Mouse (Mus musculus) monocyte, adult 2 months (primary cell): ENCODE measurements around the gene Nmb.
A peak's percentile ranks its signal among the peaks of the same experiment; 100 is the strongest.

Experiments
- DNase-seq, 2 experiments: peaks; one replicate each; pipeline ENCODE4 v3.0.0; 2022; ENCODE audit warnings: low spot score in 2 of 2, low read depth in 1 of 2

The Nmb gene

GRCm38 (mm10) chr7:80900944-80901501 is 3.9 kb downstream of the Nmb start, which contains the start of gene Wdr73:
Gene Wdr73, minus strand, starts transcription at chr7:80901269.
- DNase-seq = peak; percentile 70 to 79

DNA sequence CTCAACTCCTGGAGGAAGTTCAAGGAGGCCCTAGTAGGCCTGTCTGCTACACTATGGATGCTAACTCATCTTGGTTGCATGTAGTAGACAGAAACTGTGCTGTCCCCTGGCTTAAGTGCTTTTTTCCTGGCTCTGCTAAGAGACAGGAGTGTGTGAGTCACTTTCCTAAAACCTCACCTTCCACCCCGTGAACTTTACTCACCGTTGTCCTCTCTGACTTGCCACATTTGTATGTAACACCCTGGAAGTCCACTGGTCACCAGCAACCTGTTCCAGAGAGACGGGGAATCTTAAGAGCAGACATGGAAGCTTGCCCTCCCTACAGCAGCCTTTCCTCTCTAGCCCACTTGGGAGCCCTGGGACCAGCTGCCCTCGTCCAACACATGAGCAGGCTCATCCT is 7.2 kb downstream of the Nmb start:
- no peak for DNase-seq

GRCm38 (mm10) chr7:80897134-80897533 is 7.7 kb downstream of the Nmb start:
- DNase-seq = no peak

GRCm38 (mm10) chr7:80894815-80895519 is 9.9 kb downstream of the Nmb start:
- no peak for DNase-seq

GRCm38 (mm10) chr7:80894196-80894595 is 10.7 kb downstream of the Nmb start:
- no peak for DNase-seq

DNA sequence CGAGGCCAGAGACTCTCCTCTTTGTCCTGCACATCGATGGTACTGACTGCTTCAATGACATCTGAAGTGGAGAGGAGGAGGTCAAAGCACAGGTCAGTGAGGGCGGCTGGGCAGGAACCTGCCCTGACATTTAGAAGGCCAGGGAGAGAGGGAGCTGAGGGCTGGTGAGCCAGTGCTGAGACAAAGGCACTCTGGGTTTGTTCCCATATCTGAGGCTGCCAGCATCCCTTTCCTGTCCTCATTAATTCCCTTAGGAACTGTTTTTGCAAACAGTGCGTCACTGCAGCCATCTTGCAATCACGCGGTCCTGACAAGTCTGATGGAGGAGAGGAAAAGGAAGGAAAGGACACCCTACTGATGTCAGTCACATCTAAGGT is 11.1 kb downstream of the Nmb start:
- DNase-seq = no peak

GRCm38 (mm10) chr7:80893086-80893752 is 11.7 kb downstream of the Nmb start:
- no peak for DNase-seq

GRCm38 (mm10) chr7:80889841-80890241 is 15.0 kb downstream of the Nmb start:
- DNase-seq = peak in 1 of 2 experiments; percentile 37

- no peak for DNase-seq
Measured at GRCm38 (mm10) chr7:80889021-80889511, 15.8 kb downstream of the Nmb start.

DNA sequence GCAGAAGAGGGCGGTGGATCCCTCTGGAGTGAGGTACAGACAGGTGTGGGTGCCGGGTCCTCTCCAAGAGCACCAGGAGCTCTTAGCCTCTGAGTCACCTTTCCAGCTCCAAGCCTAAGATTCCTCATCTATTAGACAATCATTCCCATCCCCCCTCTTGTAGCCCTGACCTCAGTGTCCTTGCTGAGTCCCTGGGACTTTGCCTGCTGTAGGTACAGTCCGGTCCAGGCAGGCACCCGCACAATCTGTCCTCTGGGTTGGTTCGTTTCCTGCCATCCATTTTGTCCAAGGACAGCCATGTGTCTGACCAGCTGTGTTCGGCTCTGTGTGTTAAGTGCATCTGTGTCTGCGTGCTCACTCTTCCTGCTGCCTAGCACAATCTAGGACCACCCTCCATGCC is 16.3 kb downstream of the Nmb start:
- no peak for DNase-seq

DNA sequence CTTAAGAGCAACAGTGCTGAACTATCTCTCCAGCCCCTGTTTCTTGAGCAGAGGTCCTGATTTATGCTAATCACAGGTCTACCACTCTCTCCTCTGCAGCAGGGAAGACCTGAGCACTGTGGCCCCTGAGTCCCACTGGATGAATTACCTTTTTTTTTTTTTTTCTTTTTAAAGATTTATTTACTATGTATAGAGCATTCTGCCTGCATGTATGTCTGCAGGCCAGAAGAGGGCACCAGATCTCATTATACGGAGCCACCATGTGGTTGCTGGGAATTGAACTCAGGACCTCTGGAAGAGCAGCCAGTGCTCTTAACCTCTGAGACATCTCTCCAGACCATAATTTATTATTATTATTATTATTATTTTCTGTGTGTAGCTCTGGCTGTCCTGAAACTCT is 19.2 kb downstream of the Nmb start:
- DNase-seq = no peak

DNA sequence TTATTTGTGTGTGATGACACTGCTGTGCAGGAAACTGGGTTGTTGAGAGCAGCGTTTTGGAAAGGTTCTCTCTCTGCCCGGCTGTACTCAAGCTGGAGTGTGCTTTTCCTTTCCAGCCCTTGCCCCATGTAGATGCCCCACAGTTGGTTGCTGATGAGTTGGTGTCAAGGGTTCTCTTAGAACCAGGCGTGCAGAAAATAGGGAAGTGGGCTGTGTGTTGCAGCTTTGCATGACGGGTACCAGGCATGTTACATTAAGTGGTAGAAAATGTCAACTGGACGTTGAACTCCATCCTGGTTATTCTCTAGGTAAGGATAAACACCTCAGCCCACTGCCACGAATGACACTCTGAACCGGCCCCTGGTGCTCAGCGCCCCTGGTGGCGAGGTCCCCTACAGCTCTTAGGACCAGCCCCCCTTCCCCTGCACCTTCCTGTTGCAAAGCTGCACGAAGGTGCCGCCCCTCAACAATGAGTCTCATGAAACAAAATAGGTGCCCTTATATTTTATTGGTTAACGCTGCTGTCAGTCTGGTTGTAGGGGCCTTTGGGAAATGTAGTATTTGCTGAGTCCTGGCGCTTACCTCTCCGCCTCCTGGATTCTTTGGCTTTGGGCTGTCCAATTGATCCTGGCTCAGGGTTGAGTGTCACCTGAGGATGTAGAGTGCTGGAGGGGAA is 21.9 kb downstream of the Nmb start:
- peak in 1 of 2 experiments; percentile 48 for DNase-seq

DNA sequence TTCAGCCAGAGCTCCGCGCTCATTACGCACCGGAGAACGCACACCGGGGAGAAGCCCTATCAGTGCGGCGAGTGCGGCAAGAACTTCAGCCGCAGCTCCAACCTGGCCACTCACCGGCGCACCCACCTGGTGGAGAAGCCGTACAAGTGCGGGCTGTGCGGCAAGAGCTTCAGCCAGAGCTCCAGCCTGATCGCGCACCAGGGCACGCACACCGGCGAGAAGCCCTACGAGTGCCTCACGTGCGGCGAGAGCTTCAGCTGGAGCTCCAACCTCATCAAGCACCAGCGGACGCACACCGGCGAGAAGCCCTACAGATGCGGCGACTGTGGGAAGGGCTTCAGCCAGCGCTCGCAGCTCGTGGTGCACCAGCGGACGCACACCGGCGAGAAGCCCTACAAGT is 29.1 kb downstream of the Nmb start:
- DNase-seq = no peak

GRCm38 (mm10) chr7:80873631-80874030 is 31.2 kb downstream of the Nmb start:
- DNase-seq = no peak

GRCm38 (mm10) chr7:80873038-80873437 is 31.8 kb downstream of the Nmb start:
- no peak for DNase-seq

- no peak for DNase-seq
Measured at GRCm38 (mm10) chr7:80868686-80869085, 36.2 kb downstream of the Nmb start.

DNA sequence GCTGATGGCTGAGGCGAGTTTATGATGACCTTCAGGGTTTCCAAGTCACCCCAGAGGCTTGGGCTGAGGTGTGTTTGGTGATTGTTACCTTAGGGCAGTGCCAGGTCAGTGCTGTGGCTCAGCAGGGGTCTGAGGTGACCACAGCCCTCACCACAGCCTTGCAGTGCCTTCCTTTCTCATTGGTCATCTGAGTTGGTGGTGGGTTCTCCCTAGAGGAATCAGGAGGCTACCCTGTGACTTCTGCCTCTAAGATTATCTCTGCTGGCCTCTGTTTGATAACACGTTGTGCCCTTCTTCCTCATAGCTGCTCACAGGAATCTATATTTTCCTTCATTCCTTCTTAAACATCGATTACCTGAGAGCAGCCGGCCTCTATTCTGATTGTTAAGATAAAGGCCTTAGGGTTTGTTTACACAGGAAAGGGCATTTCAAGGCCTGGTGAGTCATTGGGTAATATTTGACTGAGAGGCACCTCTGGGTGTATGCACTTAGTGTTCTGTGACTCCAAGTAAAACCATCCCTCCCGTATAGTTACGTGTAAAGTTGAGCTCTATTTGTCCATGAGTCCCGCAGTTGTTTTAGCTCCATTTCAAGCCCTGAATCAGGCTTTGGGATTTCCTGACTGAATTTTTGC is 38.2 kb downstream of the Nmb start:
- no peak for DNase-seq

GRCm38 (mm10) chr7:80865521-80865920 is 39.4 kb downstream of the Nmb start:
- DNase-seq = no peak

DNA sequence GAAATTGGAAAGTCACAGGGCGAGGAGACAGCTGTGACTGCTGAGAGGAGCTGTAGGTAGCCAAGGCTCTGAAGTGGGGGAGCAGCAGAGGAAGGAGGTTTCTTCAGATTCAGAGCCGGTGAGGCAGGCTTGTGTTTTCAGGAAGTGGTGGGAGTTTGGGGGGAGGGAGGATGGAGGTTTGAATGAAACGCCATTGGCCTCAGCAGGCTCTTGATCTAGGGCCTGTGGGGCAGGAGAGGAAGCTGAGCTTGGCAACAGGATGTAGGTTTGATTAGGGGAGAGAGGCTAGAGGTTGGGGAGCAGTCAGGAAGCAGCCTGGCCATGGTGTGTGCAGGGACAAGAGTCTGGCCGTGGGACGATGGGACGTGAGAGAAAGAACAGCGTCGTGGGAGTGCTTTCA is 40.0 kb downstream of the Nmb start:
- DNase-seq = no peak

DNA sequence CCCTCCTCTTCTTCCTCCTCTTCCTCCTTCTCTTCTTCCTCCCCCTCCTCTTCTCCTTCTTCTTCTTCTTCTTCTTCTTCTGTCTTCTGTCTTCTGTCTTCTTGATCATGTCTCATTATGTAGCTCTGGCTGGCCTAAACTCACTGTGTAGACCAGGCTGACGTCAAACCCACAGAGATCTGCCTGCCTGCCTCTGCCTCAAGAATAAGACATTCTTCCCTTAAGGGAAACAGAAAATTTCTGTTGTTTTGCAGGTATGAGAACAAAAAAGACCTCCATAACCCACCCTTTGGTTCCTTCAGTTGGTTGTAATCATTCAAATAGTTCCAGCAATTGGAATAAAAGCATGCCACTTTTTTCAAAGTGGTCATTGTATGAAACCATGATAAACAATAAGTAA is 40.7 kb downstream of the Nmb start:
- no peak for DNase-seq

DNA sequence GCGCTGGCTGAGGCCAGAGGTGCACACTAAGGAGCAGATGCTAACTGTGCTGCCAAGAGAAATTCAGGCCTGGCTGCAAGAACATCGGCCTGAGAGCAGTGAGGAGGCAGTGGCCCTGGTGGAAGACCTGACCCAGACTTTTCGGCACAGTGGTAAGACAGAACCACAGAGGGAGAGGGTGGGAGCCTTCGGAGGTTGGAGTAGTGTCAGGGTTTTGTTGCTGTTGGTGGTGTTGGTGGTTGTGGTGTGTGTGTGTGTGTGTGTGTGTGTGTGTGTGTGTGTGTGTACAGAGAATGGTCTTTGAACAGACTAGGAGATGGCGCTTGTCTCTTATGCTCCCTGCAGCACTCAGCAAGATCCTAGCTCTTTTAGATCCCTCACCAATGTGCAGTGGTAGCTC is 41.4 kb downstream of the Nmb start:
- DNase-seq = no peak
